Mouse (Mus musculus): ENCODE measurements at regions not wholly inside any gene's neighbourhood (a gene's known extent, or its start where the extent isn't known, plus 50 kb on each side); places are given as distances from the start of the nearest gene placed in this dataset.

DNA sequence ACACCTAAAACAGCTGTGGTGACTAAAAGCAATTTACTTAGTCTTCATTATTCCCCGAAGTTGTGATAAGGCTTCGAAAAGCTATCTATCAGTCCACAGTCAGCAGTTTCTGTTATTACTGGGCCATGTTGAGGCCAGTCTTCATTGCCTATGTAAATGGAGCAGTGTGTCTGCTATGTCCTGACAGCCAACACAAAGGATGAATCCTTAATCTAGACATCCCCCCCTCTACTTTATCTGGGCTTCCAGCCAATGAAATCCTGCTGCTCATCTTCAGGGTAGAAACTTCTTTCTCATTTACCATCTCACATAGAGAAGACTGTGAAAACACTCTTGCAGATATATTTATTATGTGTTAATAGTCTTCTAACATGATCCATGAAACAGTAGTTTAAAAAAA, 1817.9 kb upstream of the Tmeff2 start:
- no peak for DNase-seq

- peak; percentile 68 to 82 for DNase-seq
Measured at GRCm38 (mm10) chr1:49099573-49099972, 1800.9 kb upstream of the Tmeff2 start.

DNA sequence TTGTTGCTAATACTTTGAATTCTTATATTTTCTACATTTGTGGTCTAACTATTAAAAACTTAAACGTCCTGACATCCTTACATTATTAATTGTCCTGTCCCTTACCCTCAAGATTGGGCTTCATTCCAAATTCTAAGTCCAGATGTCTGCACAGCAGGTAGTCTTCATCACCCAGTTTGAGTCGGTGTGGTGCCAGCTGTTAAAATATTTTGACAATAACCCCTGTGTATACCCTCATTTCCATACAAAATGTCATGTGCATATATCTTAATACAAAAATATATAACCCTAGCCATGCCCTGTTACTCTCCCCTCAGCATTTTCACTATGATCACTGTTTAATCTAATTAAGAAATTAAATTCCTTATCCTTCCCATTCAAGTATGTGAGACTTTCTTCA, 1791.4 kb upstream of the Tmeff2 start:
- DNase-seq, result peak; percentile 32 to 39

- DNase-seq, result peak; percentile 17 to 27
Measured at GRCm38 (mm10) chr1:49109511-49109910, 1790.9 kb upstream of the Tmeff2 start.

All from cerebellum, postnatal 25 days (tissue).